Mouse (Mus musculus): Measurements from ENCODE around the gene Ushbp1. TPM values are rescaled to one million over a fixed set of nuclear protein-coding genes. Genes with fewer than 3 reads are reported as not detected.

Gene Ushbp1
- polyA plus RNA-seq, 1 experiment: 5.9 TPM

DNA sequence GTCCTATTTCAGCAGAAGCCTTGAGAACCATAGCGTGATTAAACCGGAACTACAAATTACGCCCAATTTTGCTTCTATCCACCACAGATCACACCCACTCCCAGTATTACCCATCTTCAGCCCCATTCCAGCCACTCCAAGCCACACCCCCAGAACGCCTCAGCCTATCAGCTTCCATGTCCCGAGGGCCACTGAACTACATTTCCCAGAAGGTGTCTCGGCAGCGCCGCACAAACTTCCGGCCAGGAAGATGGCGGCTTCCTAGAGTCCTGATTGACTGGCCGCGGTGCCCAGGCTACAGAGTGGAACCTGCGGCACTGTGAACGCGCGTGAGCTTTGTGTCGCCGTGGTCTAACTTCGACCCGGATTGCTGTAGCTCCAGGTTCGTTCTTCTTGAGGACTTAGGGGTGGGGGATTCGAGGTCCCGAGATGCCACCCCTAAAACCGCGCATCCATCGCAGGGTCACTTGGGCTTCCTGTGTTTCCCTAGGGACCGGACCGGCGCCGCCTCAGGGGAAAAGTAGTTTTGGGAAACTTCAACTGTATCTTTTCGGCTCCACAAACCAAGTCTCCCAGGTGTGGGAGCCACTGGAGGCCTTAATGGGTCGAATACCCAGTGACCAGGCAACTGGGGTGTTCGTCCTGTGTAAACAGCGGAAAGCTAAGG, 1.2 kb upstream of the Ushbp1 start, which contains the start of gene Babam1:
TSS of gene Babam1 (plus strand) at position 223 of the 667 bp plus-strand sequence.
- no peak for DNase-seq (ENCODE audit: low read depth, low spot score)
- WGBS: 1% methylated on average over 34 of the region's 34 CpGs

- WGBS: 82% methylated on average over 10 of the region's 10 CpGs
- DNase-seq (ENCODE audit: low read depth, low spot score): no peak
These were observed 531 bp downstream of the Ushbp1 start for GRCm38 (mm10) chr8:71395071-71395470.

- WGBS: 86% methylated on average over 7 of the region's 7 CpGs
- DNase-seq (ENCODE audit: low read depth, low spot score): no peak
These were observed 1.1 kb downstream of the Ushbp1 start for GRCm38 (mm10) chr8:71394481-71394880.

GRCm38 (mm10) chr8:71392871-71393270, 2.7 kb downstream of the Ushbp1 start:
- no peak for DNase-seq (ENCODE audit: low read depth, low spot score)
- 37% methylated on average over 3 of the region's 3 CpGs for WGBS

- DNase-seq (ENCODE audit: low read depth, low spot score): no peak
- 83% methylated on average over 5 of the region's 5 CpGs for WGBS
These were observed 3.2 kb downstream of the Ushbp1 start for GRCm38 (mm10) chr8:71392391-71392790.

GRCm38 (mm10) chr8:71391696-71392095, 3.9 kb downstream of the Ushbp1 start:
- WGBS: 92% methylated on average over 2 of the region's 2 CpGs
- no peak for DNase-seq (ENCODE audit: low read depth, low spot score)

GRCm38 (mm10) chr8:71388267-71388666, 7.3 kb downstream of the Ushbp1 start:
- no peak for DNase-seq (ENCODE audit: low read depth, low spot score)
- 13% methylated on average over 1 of the region's 1 CpGs for WGBS

- no peak for DNase-seq (ENCODE audit: low read depth, low spot score)
- WGBS: 79% methylated on average over 12 of the region's 12 CpGs
These were observed 10.3 kb downstream of the Ushbp1 start for GRCm38 (mm10) chr8:71385212-71385835.

DNA sequence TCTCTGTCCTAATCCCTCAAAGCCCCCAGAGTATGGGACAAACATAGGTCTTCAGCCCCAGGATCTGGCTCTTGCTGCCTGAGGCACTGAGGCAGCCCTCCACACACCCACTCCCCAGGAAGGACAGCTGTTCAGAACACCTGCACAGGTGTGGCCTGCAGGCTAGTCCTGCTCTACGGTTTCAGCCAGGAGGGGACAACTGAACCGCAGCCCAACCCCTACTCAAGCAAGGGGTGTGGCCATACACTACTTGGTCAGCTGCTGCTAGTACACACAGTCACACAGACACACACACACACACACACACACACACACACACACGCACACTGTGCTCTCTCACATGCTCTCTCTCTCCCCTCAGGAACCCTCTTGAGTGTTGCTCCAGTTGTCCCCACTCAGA, 11.7 kb downstream of the Ushbp1 start:
- 29% methylated on average over 3 of the region's 3 CpGs for WGBS

GRCm38 (mm10) chr8:71383396-71383795, 12.2 kb downstream of the Ushbp1 start:
- WGBS: 32% methylated on average over 12 of the region's 12 CpGs
- DNase-seq (ENCODE audit: low read depth, low spot score): no peak

More for the DNA sequence above, 11.7 kb downstream of the Ushbp1 start:
- DNase-seq (ENCODE audit: low read depth, low spot score): no peak

DNA sequence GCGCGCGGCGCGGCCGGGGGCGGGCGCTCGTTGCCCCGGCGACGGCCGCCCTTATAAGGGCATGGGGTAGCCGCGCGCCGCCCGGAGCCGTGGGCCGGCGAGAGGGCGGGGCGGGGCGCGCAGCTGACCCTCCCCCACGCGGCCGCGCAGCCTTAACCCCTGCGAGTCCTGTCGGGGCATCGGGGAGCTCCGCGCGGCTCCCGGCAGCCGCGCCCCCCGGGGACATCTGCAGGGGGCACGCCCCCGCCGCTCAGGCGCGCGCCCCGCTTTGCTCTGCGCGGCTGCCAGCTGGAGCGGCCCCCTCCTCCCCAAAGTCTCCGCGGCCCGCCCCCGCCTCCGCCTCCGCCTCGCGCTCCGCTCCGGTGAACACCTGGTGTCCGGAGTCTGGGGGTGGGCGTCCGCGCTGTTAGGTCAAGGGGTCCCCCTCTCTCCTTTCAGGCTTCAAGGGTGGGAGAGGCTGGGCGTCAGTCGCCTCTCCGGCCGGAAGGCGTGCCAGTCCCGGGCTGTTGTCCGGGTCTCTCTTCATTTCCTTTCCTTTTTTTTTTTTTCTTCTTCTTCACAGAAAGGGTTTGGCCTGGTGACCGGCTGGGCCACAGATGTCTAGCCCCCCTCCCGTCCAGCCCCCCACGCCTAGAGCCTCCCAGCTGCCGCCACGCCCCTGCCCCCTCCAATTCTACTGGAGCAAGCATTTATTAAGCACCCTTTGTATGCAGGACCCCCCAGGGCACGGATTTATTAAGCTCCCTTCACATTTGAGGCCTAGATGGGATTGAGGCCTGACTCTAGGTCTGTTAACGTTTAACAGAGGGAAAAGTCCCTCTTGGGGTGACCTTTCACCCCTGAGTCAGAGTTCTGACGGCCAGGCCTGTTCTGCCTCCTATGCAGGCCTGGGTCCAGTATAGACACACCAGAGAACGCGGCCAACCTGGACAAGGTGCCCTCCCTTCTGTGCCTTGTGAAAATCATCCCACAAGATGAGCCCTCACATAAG, 13.3 kb downstream of the Ushbp1 start:
- under 1% methylated on average over 75 of the region's 80 CpGs for WGBS
- DNase-seq (ENCODE audit: low read depth, low spot score): no peak

GRCm38 (mm10) chr8:71381421-71381970, 14.1 kb downstream of the Ushbp1 start, which contains the start of gene Nr2f6:
TSS of gene Nr2f6 (minus strand) at chr8:71381960.
- under 1% methylated on average over 88 of the region's 89 CpGs for WGBS
- no peak for DNase-seq (ENCODE audit: low read depth, low spot score)

- no peak for DNase-seq (ENCODE audit: low read depth, low spot score)
- under 1% methylated on average over 72 of the region's 72 CpGs for WGBS
These were observed 15.1 kb downstream of the Ushbp1 start for GRCm38 (mm10) chr8:71380178-71381171.

- DNase-seq (ENCODE audit: low read depth, low spot score): no peak
- WGBS: 42% methylated on average over 3 of the region's 3 CpGs
These were observed 16.0 kb downstream of the Ushbp1 start for GRCm38 (mm10) chr8:71379512-71380075.

- WGBS: 80% methylated on average over 4 of the region's 4 CpGs
- no peak for DNase-seq (ENCODE audit: low read depth, low spot score)
These were observed 16.6 kb downstream of the Ushbp1 start for GRCm38 (mm10) chr8:71379008-71379407.

- WGBS: 49% methylated on average over 8 of the region's 8 CpGs
- DNase-seq (ENCODE audit: low read depth, low spot score): no peak
These were observed 19.1 kb downstream of the Ushbp1 start for GRCm38 (mm10) chr8:71376423-71377030.

DNA sequence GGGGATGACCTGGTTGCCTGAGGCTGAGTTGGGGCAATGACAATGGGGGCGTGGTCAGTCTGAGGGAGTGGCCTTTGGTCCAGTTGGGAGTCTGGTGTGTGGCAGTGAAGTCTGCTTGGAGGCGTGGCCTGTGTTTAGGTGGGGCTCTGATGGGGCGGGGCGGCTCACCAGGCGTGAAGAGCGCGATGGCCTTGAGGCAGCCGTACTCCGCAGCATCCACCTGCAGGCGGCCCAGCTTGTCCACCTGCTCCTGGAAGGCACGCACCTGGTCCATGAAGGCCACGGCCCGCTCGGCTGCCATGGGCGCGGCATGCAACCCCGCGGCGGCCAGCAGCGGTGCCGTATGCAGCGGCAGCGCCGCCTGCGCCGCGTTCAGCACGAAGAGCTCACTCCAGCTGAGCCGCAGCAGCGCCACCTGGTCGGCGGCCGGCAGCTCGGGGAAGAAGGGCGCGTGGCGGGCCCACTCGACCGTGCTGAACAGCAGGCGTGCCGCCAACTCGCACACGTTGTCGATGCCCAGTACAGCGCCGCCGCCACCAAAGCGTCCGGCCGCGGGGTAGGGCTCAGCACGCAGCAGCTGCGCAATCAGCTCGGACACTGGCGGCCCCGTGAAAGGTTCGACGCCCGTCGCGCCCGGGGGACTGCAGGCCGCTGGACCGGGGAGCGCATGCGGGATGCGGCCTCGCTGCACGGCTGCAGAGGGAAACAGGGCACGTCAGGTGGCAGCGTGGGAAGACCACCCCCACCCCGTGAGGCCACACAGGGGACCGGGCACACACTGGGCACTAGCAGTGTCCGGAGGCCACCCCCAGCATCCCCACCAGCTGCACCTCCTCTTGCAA, 19.8 kb downstream of the Ushbp1 start:
- 13% methylated on average over 74 of the region's 74 CpGs for WGBS
- peak; percentile 87 for DNase-seq (ENCODE audit: low read depth, low spot score)

All from large intestine, adult 2 months (tissue).